Mouse (Mus musculus): ENCODE data around the gene Rplp0. TPM values are rescaled to one million over a fixed set of nuclear protein-coding genes. Genes with fewer than 3 reads are reported as not detected.
A peak's percentile ranks its signal among the peaks of the same experiment; 100 is the strongest.
"Not testable (repeated sequence)": the region's sequence is repeated elsewhere in the genome, so short reads cannot be mapped to it uniquely, and the experiment has no call there.

The Rplp0 gene
- 100 to 1,000 TPM; 591 to 710 (median 629) TPM for total RNA-seq (2022)

DNA sequence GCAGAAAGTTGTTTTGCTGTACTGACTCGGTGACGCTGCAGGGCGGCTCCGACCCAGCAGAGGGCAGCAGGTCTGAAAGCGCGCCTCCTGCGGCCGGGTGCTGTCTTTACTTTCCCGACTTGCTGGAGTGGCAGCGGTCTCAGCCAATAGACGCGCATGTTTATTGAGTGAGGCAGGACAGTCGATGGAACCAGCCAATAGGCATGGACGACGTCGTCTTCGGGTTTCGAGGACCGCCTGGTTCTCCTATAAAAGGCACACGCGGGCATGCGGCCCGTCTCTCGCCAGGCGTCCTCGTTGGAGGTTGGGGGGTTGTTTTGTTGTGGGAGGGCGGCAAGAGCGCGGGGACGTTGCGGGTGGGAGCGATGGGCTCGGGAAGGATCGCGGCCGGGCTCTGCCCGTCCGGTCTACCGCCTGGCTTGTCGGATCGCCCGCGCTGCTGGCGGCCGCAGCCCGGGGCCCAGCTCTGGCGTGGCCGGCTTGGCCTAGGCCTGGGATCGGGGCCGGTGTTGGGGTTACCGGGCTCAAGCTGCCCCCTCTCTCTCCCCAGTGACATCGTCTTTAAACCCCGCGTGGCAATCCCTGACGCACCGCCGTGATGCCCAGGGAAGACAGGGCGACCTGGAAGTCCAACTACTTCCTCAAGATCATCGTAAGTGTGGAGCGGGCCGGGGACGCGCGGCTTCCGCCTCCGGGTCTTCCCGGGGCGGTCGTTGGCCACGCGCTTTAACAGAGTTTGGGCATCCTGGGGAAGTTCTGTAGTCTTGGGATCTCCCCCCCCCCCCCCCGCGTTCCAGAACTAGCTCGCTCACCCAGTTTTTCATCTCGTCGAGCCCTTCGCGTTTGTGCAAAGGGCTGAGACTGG lies at the start of gene Rplp0:
TSS of gene Rplp0 (plus strand) at position 231 of the 865 bp plus-strand sequence.
- peak; percentile 100 for DNase-seq (ENCODE audit: low spot score)

DNA sequence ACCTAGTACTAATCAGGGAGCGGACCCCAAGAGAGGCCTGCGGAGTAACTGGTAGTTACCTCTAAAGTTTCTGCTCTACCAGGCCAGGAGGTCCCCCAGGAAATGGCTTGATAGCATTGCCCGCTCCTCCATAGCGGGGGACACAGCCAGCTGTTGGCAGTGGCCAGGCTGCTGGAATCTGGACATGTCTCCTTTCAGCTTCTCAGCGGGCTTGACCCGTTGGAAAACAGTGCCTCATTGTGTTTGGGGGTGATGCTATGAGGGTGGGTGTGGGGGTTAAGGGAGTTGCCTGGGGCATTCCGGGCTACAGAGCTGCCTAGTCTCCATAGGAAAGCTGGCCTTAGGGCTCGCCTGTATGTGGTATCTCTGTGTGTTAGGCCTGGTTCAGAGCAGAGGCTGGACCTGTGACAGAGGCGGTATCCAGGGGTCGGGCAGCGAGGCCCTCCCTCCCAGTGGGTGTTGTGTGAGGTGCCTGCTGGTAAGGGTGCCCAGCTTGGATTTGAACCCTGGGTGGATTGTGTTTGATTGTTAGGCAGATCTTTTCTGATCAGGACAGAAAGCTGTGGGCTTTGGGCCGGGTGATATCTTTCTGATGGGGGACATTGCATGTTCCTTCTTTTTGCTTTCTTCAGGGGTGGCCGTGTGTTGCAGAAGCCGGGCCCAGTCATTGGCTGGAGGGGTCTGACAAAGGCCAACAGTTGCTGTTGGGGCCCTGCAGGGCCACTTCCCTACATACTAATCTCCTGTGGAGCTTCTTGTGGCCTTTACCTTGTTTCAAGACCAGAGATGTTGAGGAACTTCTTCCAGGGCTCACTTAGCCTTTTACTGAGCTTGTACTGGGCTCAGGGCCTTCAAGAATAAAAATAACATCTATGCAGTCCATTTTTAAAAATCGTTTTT lies 49.2 kb upstream of the Rplp0 start:
- no peak for DNase-seq (ENCODE audit: low spot score)

DNA sequence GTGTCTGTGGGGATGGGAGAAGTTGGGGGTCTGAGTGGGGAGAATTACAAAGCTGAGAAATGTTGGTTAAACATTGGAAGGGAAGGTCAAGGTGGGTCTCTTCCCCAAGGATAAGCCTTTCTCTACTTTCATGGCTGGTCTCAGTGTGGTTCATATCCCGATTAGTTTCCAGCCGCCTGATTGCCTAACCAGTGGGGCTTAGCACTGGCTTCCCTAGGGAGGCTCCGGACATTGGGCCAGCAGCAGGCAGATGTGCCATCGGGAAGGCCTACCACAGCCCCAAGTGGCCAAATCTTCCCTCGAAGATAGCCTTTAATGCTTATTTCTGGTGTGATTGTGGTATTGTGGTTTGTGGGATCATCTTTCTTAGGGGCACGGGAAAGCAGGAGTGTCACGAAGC lies 46.9 kb upstream of the Rplp0 start:
- DNase-seq (ENCODE audit: low spot score), result no peak

DNA sequence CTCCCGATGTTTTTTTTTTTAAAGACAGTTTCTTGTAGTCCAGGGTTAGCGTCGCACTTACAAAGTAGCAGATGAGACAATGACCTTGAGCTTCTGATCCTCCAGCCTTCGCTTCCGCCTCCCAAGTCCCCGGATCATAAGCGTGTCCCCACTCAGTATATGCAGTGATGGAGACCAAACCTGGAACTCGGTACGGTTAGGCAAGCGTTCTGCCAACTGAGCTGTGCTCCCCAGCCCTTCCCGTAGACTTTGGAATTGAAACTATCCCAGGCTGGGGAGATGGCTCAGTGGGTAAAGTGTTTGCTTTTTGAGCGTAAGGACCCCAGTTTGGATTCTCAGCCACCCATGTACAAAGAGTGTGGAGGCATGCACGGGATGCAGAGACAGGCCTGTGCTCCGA lies 46.0 kb upstream of the Rplp0 start:
- no peak for DNase-seq (ENCODE audit: low spot score)

DNA sequence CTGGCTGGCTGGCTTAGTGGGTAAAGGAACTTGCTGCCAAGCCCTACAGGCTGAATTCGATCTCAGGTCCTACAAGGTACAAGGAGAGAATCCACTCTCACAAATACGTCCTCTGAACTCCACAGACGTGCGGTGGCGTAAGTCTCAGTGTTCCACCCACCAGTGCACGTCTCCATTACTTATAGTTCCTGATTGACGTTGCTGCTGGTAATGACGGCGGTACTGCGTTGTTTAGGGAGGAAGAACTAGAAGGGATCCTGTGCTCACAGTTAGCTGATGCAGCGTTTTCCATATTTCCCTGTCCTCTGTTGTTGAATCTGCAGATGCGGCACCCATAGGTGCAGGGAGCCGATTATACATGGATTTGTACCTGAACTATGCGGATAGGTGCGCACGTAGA lies 45.5 kb upstream of the Rplp0 start:
- DNase-seq (ENCODE audit: low spot score), result no peak

DNA sequence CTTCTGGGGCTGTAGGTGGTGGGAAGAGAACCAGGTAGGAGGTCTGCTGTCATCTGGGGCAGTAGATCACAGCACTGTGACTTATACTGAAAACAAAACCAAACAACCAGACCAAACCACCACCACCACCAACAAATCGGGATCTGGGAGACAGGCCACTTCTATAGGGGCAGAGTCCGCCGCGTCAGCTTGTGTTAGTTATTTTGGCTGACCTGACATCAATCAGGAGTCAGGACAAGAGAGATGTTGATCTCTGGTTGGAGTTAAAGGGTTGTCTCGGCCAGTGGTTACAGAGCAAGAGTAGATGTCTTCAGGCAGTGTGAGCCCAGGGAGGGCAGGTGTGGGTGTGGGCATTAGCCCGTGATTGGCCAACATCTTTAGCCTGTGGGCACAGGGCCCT lies 44.9 kb upstream of the Rplp0 start:
- no peak for DNase-seq (ENCODE audit: low spot score)

DNA sequence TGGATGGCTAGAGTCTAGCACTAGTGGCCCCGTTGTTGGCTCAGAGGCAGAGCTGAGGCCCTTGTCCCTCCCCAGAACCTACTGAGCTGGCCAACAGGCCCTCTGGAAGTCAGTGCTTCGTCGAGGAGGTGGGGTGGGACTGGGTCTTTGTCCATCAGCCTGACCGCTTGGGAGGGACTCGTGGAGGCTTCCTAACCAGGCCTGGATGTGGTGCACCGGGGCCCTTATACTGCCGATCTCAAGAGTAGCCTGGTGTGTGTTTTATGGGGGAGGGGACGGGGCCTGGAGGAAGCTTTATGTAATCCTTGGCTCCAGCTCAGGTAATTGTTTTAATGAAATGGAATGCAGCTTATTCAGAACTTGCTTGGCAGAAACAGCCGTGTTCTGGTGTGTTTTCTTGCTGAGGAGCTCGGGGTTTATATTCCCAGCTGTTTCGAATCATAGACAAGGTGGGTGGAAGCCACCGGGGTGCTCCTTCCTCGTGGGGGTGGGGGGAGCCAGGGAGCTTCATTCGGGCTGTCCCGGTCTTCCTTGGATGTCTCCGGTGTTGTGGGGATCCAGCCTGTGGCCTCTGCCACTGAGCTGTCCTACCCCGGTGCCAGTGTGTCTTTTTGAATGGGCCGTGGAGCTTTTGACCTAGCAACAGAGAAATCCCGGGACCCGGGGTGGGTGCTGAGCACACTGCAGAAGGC lies 44.2 kb upstream of the Rplp0 start:
- peak; percentile 91 for DNase-seq (ENCODE audit: low spot score)

DNA sequence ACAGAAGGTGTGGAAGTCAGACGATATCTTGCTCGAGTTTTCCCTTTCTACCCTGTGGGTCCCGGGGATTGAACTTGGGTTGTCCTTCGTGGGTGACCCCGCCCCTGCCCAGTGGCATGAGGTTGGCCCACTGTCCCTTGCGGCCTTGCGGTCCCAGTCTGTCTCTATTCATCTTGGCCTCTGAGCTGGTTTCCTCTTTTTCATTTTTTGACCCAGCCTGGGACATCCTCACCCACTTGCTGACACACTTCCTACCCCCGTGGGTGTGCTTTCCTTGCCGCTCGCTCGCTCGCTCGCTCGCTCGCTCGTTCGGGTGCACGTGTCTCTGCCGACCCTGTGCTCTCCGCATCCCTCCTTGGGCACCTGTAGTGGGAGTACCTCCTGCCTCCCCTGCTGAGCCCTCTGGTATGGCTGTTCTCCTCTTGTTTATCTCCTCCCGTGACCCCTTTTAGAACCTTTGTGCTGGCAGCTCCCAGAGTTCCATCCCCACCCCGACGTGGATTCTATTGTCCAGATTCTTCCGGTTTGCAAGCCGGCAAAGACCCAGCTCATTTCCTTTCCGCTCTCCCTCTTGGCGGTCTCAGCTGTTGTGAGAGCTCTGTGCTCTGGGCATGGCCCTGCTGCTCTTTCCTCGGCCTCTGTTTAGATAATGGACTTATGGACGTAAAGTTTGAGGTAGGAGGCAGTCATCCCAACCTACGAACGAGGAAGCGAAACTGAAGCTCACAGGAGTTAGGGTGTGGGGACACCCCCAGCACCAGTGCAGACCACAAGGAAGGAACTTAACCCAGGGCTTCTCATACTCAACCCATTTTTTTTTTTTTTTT lies 43.0 kb upstream of the Rplp0 start:
- no peak for DNase-seq (ENCODE audit: low spot score)

DNA sequence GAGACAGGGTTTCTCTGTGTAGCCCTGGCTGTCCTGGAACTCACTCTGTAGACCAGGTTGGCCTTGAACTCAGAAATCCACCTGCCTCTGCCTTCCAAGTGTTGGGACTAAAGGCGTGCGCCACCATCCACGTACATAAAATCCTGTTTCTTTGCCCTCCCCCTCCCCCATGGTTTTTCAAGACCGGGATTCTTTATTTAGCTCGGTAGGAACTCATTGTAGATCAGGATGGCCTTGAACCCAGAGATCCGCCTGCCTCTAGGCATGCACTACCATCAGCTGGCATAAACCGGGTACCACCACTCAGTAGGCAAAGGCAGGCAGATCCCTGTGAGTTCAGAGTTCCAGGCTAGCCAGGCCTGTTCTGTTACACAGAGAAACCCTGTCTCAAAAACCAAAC lies 42.4 kb upstream of the Rplp0 start:
- DNase-seq (ENCODE audit: low spot score), result no peak

DNA sequence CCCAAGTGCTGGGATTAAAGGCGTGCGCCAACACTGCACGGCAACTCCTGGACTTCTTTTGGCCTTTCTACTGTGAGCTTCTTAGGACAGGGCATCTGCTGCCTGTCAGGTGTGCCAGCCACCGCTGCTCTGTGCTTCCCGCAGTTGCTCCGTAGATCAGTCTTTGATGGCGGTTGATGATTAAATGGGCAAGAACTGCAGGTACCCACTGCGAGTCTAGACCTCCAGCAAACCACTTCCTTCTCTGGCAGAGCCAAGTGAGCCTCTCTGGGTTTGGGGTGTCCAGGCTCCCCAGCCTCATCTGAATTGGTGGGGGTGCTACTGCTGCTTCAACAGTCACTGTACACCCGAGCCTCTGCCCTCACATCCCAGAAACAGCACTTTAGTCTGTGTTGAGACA lies 41.8 kb upstream of the Rplp0 start:
- no peak for DNase-seq (ENCODE audit: low spot score)

DNA sequence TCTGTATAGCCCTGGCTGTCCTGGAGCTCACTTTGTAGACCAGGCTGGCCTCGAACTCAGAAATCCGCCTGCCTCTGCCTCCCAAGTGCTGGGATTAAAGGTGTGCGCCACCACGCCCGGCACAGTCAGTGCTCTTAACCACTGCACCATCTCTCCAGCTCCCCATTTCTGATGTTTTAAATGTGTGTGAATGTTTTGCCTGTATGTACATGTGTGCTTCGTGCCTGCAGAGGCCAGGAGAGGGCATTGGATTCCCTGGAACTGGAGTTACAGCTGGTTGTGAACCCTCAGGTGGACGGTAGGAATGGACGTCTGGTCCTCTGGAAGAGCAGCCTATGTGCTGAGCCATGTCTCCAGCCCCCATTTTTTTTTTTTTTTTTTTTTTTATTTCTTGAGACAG lies 41.1 kb upstream of the Rplp0 start:
- not testable (repeated sequence) for DNase-seq (ENCODE audit: low spot score)

DNA sequence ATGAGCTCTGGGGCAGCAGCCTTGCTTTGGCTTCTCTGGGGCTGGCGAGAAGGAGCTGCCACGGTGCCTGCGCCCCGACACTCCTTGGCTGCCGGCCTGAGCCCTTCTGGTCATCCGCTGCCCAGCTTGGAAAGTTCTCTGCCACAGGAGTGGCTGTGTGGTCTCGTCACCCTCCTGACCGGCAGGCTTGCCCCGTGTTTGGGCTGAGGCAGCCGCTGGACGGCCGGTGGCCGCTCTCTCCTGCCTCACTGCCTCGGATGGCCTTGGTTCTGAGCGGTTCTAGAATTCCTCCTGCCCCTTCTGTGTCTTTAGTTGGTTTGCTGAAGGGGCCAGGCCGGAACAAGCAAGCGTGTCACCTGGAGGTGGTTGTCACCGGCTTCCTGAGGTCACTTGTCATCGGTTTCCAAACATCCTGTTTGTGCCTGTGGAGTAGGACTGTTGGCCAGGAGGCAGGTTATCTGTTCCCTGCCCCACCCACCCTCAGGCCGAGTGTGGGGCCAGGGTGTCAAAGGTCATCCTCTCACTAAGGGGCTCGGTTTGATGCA lies 38.9 kb upstream of the Rplp0 start:
- DNase-seq (ENCODE audit: low spot score), result peak; percentile 69

DNA sequence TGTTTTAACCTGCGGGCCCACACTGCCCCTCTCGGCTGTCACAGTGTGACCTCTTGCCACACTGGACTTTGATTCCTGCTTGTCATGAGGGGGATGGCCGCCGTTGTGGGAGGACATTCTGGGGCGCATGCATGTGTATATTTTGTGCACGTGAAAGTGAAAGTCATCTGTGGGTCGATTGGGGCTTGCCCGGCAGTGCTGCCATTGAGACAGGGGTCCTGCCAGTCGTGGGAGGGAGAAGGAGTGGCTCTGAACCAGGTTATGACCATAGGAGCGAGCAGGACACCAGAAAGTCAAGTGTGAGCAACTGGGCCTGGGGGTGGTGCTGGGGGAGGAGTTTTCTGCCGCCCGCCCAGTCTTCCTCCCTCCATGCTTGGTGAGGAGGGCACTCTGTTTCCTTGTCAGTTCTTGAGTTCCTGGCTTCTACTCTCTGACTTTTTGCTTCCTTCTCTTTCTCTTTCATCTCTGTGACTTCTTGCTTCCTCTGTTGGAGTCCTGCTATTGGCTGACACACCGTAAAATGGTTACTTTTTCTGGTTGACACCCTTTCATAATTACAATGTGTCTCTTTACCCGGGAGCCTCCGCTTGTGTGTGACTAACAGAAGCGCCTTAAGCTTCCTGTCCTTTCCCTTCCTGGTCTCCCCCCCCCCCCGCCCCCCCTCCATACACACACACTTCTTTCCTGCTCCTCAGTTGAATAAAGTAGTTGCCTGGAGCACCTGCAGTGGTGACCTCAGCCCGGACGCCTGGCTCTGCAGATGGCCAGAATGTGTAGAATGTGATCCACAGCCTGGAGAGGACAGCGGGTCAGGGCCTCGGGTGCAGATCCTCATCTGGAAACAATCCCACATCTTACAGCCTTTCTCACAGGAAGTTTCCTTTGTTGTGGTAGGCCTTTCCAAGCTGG lies 37.5 kb upstream of the Rplp0 start:
- DNase-seq (ENCODE audit: low spot score), result peak; percentile 80

DNA sequence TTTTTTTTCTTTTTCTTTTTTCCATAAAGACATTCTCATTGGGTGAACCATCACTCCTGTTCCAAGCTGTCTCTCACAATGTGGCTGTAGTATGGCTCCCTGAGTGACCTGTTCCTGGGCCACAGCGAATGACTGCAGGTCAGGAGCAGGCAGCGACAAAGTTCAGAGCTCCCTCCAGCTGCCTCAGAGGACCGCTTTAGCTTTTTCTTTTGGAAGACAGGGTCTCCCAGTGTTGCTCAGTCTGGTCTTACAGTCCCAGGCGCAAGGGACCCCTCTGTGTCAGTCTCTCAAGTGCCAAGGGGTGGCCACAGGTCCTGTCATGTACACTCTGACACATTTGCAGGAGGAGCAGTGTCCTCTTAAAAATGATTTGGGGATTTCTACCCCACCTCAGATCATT lies 36.7 kb upstream of the Rplp0 start:
- no peak for DNase-seq (ENCODE audit: low spot score)

DNA sequence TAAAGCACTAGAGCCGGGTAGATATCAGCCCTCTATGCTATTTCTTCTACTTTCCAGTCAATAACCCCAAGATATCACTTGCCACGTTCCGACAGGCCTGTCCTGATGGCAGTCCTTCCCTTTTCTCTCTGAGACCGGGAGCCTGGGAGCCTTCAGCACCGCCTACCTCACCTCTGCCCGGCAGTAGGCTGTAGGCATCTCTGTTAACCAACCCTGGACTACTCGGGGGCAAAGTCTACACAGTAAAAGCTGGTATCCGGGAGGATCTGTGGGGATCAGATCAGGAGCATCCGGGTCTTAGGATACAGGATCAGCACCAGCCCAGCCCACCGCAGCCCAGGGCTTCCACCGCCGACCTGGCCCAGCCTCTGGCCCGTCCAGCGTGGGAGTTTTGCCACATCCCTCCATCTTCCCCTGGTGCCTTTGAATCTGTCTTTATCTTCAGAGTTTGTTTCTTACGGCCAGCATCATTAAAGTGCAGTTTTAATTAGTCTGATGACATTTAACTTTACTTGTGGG lies 36.2 kb upstream of the Rplp0 start:
- no peak for DNase-seq (ENCODE audit: low spot score)

DNA sequence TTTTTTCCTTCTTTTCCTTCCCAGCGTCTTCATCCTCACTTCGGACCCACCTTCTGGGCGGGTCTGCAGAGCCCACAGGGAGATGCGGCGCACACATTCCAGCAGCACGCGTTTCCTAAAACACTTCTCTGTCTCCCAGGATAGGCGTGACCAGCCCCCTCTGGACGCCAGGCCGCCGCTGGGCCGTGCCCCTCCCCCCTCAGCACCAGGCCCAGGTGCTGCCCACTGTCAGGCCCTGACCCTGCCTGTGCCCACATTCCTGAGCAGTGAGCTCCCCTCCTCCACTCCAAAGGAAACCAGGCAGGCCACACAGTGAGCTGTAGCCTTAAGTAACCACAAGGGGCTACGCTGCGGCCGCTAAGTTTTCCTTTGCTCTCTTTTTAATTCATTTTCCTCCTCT lies 35.3 kb upstream of the Rplp0 start:
- DNase-seq (ENCODE audit: low spot score), result no peak

DNA sequence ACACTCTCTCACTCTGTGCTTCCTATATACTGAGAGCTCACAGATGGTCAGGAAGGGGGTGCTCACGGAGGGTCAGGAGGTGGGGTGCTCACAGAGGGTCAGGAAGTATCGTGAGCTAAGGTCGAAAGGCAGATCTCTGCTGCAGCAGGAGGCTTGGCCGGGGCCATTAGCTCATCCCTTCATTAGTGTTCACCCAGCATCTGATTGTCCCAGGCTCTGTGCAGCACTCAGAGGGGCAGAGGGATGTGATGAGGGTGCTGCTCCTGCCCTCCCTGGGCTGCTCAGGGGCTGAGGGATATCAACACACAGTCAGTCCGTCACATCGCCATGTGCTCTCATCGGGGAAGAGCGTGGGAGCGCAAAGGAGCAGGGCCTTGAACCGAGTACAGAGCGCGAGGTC lies 34.8 kb upstream of the Rplp0 start:
- DNase-seq (ENCODE audit: low spot score), result no peak

DNA sequence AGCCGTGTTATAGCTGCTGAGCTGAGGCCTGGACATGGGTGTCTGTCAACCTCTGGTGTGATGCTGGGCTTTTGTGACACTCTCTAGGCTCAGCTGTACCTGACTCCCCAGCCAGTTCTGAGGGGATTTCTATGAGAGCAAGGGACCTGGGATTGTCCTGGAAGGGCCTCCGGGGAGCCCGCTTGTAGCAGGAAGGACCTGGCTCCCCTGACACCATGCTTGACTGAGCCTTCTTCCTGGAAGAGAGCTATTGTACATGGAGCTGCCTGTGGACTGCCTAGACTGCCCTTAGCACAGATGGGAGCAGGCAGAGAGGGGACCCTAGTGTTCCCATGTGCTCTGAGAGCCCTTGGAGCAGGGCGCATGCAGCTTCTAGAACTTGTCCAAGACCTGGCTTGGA lies 33.9 kb upstream of the Rplp0 start:
- no peak for DNase-seq (ENCODE audit: low spot score)

DNA sequence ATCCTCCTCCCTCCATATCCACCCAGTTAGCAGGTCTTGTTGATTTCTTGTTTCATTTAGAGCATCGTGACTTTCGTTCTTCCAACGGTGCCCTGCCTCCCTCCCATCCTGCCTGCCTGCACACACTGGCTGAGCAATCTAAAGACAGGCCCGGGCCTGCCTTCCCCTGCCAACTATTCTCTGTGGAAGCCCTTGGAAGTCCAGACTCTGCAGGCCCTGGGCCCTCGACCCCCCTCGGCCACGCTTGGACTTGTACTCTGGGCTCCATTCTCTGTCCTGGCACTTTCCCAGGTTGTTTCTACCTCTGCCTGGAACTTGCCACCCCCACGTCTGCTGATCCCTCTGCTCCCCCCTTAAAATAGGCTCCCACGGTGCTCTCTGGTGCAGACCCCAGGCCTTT lies 33.3 kb upstream of the Rplp0 start:
- DNase-seq (ENCODE audit: low spot score), result no peak

All from heart, adult 8-10 months (tissue).